Mouse (Mus musculus) 416B (cell line): ENCODE results near the gene Sema4d.

Experiments
- DNase-seq: peaks from one replicate; pipeline ENCODE4 v3.0.0; 2011; ENCODE audit warnings: low read depth

The Sema4d gene

GRCm38 (mm10) chr13:51753802-51754444 is 39.6 kb downstream of the Sema4d start:
- no peak for DNase-seq

DNA sequence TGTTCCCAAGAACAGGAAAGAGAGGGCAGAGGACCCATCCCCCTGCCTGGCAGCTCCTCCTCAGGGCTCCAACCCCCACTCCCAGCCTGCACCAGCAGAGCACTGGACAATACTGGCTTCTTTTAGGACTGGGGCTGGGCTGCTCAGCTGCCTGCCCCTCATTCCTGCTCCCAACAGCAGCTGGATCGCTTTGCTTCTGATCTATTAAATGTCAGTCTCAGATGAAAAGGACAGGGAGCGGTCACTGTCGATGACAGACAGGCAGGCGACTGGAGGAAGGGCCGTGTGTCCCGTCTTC is 40.4 kb downstream of the Sema4d start:
- DNase-seq: no peak

DNA sequence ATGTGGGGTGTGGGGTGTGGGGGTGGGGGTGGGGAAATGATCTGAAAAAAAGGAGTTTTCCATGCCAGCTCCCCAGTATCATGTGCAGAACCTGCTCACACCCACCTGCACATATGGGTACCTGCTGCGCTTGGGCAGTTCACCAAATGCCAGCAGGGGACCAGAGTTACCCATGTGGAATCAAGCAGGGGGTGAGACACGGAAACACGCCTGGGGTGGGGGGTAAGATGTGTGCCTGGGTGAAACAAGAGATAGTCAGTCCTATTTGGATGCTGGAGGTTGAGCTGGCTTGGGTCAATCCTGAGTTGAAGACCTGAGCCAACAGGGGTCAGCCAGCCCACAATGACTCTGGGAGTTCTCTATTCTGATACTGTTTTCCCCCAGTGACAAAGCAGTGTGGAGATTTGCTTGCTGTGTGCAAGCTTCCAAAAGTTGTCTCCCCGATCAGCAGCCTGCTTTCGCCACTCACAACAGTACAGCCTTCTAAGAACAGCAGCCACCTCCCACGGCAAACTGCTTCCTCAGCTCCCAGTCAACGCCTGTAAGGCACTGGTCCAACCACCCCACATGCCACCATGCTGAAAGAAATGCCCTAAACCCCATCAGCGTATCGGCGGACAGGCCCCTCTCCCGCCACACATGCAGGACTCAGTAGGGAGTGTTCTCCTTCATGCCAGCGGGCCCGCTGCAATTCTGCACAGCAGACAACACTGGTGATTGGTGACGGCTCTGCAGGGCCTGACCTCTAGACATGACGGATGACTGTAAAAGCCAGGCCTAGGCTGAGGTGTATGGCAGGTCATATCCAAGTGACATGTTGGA is 41.0 kb downstream of the Sema4d start:
- no peak for DNase-seq

DNA sequence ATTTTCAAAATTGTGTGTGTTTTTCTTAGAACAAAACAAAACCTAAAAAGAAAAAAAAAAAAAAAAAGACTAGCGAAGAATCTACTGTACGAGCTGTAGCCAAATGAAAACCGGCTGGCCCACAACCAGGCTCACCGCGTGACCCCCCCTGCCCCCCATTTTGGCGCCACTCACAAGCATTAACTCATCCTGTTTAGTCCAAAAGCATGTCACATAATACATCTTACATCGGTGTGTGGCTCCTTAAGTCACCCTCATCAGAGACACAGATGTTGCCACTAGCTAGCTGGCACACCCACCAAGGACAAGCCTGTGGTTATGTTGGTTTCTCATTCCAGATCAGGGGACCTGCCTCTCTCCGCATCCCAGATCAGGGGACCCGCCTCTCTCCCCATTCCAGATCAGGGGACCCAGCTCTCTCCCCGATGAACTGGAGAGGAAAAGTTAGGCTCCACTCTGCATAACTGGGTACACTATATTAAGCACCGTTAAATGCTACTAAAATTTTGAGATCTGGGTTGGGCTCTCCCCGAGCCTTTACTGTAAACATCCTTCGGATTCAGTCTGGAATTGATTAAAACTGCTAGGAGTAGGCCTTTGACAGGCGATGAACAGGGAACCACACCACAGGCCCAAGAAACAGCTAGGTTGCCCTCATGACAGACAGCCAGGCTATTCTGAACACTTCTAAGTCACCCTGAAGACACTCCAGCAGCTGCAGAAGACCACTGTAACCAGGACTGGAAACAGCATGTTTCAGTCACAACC is 43.8 kb downstream of the Sema4d start:
- DNase-seq: peak; percentile 45

- DNase-seq: peak; percentile 93
These were observed 45.5 kb downstream of the Sema4d start for GRCm38 (mm10) chr13:51748009-51748552.

DNA sequence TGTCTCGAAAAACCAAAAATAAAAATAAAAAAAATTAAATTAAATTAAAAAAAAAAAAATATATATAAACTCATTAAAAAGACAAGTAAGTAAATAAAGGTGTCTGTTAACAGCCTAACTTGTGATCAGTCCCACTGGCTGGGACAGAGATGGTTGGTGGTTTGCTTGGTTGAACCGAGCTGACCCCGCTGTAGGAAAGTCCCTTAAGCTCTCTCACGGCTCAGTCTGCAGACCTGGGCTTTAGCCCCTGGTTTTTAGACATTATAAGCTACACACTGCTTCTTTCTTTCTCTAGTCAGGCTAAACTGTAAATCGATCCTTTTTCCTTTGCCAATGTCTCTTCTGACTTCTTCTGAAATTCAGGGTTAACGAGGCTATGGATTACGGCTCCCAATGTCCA is 46.5 kb downstream of the Sema4d start:
- no peak for DNase-seq

GRCm38 (mm10) chr13:51745862-51746261 is 47.7 kb downstream of the Sema4d start:
- DNase-seq: no peak

DNA sequence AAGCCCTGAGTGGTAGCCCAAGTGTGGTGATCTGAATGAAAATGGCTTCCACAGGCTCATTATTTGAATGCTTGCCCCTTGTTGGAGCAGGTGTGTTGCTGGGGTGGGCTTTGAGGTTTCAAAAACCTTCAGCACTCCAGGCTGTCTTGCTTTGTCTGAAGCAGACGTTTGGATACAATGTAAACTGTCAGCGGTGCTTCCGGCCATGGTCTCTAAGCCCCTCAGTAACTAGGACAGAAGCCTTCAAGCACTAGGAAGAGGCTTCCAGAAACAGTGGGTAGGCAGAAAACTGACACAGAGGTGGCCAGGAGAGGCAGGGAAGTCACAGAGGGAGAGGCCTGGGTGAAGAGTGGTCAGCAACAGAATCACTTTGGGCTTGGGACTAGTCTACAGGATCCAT is 49.7 kb downstream of the Sema4d start:
- no peak for DNase-seq

- no peak for DNase-seq
These were observed 50.9 kb downstream of the Sema4d start for GRCm38 (mm10) chr13:51742551-51743052.

DNA sequence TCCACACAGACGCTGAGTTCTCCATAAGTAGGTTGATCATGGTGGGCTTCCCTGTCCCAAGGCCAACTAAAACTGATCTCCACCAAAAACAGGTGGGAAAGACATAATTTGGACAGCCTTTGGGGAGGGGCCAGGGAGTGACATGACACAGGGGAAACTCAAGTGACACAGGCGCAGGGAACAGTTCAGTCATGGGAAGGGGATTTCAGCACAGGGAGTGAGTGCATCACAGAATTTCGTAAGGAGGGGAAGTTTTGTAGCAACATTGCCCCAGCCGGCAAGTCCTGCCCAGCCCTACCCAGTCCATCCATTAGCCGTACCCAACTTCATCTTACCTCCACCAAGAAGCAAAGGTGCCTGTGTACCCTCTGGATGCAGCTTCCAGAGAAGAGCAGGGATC is 52.8 kb downstream of the Sema4d start:
- DNase-seq: peak; percentile 82

DNA sequence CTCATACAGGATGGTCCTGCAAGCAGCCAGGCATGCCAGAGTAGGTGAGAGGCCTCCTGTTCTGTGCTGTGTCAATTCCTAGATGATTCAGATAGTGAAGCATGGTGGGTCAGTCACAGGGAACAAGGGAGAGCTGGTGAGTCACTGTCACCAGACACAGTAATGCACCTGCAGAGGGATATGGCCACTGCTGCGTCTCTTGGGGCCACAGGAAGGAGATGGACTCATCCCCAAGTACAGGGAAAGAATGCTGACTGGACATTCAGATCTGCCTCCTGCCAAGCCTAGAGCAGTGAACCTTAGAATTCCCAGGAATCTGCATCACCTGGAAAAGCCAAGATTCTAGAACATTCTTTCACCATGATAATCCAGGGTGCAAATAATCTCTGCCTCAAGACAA is 53.8 kb downstream of the Sema4d start:
- peak; percentile 54 for DNase-seq

DNA sequence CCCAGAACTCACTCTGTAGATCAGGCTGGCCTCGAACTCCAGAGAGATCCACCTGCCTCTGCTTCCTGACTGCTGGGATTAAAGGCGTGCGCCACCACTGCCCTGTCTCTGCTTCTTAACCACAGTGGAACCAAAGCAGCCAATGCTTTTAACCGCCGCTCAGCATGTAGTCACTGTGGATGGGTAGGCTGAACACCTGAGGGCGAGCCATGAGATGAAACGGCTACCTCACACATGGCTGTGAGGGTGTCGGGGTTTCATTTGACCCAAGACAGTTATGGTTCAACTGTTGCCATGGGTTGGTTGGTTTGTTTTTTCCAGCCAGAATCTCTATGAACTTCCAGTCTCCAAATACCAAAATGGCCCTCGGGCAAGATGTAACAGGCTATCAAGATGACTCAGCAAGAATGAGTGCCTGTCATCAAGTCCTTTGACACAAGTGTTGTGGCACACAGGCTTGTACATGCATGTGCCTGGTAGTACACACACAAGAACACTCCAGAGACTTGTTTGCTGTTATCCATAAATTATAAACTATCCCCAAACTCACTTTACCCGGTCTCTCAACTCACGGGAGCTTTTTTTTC is 54.9 kb downstream of the Sema4d start:
- peak; percentile 57 for DNase-seq

GRCm38 (mm10) chr13:51737949-51738513 is 55.5 kb downstream of the Sema4d start:
- DNase-seq: peak; percentile 99

GRCm38 (mm10) chr13:51737033-51737948 is 56.3 kb downstream of the Sema4d start:
- DNase-seq: peak; percentile 69

- DNase-seq: peak; percentile 97
These were observed 57.3 kb downstream of the Sema4d start for GRCm38 (mm10) chr13:51736007-51736911.

DNA sequence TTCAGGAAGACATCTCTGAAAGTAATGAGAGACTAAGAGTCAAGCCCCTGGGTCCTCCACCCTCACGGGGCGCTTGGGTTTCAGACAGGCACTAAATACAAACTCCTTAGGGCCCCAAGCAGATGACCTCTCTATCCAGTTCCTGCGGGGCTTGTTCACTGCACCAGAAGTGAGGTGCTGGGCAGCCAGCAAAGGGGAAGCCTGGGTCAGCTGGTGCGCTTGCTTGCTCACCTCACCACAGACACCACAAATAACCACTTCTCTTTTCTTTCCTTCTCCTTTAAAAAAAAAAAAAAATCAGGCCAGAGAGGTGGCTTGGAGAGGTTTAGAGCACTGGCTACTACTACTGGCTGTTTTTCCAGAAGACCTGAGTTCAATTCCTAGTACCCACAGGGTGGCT is 59.0 kb downstream of the Sema4d start:
- peak; percentile 96 for DNase-seq

- DNase-seq: no peak
These were observed 61.4 kb downstream of the Sema4d start for GRCm38 (mm10) chr13:51732097-51732664.

DNA sequence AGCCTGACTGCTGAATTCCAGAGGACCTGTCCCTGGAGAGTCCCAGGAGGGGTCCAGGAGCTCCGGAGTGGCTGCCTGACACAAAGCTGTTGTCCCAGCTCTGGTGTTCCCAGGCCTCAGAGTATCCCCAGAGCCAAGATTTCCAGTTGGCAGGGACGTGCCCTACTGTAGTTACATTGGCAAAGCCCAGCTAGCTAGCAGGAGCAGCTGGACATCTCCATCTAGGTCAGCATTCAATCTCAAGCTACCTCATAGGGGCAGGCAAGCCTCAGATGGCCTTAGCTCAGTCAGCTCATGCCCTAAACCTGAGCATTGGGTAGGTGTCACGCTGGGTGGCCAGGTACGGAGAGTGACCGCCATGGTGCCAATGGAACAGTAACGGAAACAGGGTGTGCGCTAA is 62.1 kb downstream of the Sema4d start:
- no peak for DNase-seq

DNA sequence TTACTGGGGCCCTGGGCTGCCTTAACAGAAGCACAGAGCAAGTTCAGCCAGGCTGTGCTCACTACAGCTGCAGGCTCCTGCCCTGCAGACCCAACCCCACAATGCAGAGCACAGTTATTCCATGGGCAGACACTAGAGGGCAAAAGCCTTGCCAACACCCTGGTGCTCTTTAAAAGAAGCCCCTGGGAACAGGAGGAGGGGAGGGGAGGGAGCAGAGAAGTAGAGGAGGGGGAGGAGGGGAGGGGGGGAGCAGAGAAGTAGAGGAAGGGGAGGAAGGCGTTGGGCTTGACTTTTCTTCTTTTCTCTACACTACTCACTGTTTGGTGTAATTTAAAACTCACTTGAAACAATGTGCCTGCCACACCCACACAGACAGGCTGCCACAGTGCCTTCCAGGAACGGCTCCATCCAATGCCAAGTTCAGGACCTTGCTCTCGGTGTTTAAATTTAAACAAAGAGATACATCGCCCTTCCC is 63.6 kb downstream of the Sema4d start:
- DNase-seq: peak; percentile 24
